Mouse (Mus musculus) liver, embryonic 14 days (tissue): ENCODE measurements around the gene Gpr55. TPM values are rescaled to one million over a fixed set of nuclear protein-coding genes. Genes with fewer than 3 reads are reported as not detected.

Source experiments
- polyA plus RNA-seq: library from polyadenylated mRNA; depleted of rRNA; stranded (reverse); fragments of >200 nt; gene quantifications from 2 replicates; pipeline ENCODE4 v1.2.3, GENCODE M21; 2012; rRNA removed

Gene Gpr55
- 0.05 and 0.07 TPM in 2 replicates for polyA plus RNA-seq

DNA sequence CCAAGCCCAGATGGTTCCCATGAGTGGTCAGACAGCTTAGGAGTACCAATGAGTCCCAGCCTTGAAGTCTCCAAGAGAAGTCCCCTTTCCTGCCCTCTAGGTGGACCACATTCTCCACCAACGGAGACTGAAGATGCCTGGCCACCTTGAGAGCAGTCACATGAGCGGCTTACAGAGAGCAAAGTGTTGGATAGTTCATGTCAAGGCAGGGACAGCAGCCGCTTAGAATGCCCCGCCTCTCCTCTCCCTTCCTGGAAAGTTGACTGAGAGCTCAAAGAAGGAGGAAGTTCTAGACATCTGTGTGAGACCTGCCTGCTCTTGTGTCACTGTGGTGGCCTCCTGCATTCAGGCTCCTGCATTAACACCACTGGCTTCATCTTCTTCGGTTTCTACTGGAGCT lies at the start of gene Gpr55:
Gene Gpr55, minus strand, starts transcription at position 135 of the 400 bp plus-strand sequence.

GRCm38 (mm10) chr1:85928057-85928687 lies 32.6 kb downstream of the Gpr55 start, which contains the start of gene 4933407L21Rik:
Gene 4933407L21Rik (plus strand): TSS chr1:85928483.

DNA sequence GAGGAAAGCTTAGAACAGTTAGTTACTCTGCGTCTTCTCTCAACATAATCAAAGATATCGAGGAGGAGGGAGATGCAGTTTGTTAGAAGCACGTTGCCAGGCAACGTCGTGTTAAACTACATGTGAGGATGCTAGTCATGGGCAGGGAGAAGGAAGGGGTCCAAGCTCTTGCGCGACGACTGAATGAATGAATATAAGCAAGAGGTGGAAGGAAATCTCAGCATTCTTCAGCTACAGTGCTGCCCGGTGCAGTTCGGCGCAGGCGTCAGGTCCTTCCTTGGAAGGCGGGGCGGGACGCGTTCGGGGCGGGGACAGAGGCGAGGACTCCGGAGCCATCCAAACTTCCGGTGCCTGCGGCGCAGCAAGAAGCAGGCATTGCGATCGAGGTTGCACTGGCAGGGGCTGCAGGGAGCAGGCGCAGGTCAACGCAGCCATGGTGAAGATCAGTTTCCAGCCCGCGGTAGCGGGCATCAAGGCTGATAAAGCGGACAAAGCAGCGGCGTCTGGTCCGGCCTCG lies 66.5 kb downstream of the Gpr55 start, which contains the start of gene Itm2c:
Gene Itm2c, plus strand, starts transcription at position 51 of the 517 bp plus-strand sequence.

Other genes with a start within 250 kb of the Gpr55 start
- 2.6 and 3.5 TPM in 2 replicates for gene A630001G21Rik, start 182.4 kb downstream of the Gpr55 start, polyA plus RNA-seq
- gene Cab39, start 167.6 kb downstream of the Gpr55 start, polyA plus RNA-seq = 20.3 and 23.8 TPM in 2 replicates
- gene Itm2c, start 66.7 kb downstream of the Gpr55 start, polyA plus RNA-seq = 20.8 and 23.7 TPM in 2 replicates
- 0.06 and 0.08 TPM in 2 replicates for gene 4933407L21Rik, start 32.5 kb downstream of the Gpr55 start, polyA plus RNA-seq
- gene Spata3, start 55.8 kb upstream of the Gpr55 start, polyA plus RNA-seq = 0.07 and 0.14 TPM in 2 replicates
- gene 2810459M11Rik, start 84.9 kb upstream of the Gpr55 start, polyA plus RNA-seq = 9.9 and 12.7 TPM in 2 replicates
- gene Psmd1, start 103.4 kb upstream of the Gpr55 start, polyA plus RNA-seq = 52.4 and 59.2 TPM in 2 replicates
- gene Htr2b, start 151.0 kb upstream of the Gpr55 start, polyA plus RNA-seq = 0.05 TPM in 1 of 2 replicates, not detected in the other
- gene Gm21972, start 172.6 kb upstream of the Gpr55 start, polyA plus RNA-seq = 0.35 TPM in 2 replicates
- 6.0 and 6.7 TPM in 2 replicates for gene Armc9, start 193.8 kb upstream of the Gpr55 start, polyA plus RNA-seq